ENCODE assay signal across 8 mouse cellular contexts in genomic region chr5:24076986-24077718, GRCm38 (mm10). TPM values are rescaled to one million over a fixed set of nuclear protein-coding genes. Genes with fewer than 3 reads are reported as not detected.
DNase-seq lines count a peak whose midpoint lies in the region; ATAC-seq and TF ChIP-seq lines count a peak whose summit lies in the region.

No protein-coding gene starts in this region.

- H3K27me3 ChIP-seq in forebrain, embryonic 14.5 days (replicated peaks; ENCODE audit: control insufficient read depth, insufficient read depth, low read length) = no peaks in the 10 kb centered on the region

- H3K27ac ChIP-seq in forebrain, embryonic 14.5 days (ENCODE audit: low read depth, low read length) = peak overlapping the region; percentile 67; the same call in 1 of the 2 replicates
- peak overlapping the region; percentile 26; the same call in 1 of the 2 replicates for H3K27ac ChIP-seq in olfactory bulb, adult 2 months (ENCODE audit: insufficient read depth, low read depth, low read length)

- peak; percentile 62 for DNase-seq in ES-CJ7 (ENCODE audit: low read depth, low spot score)
- peak; percentile 70 for DNase-seq in cerebellum, adult 11 months
- DNase-seq in forebrain, embryonic 14.5 days (ENCODE audit: low spot score) = peak; percentile 92
- peak; percentile 73 to 78 for DNase-seq in heart, postnatal 14 days
- DNase-seq in layer of hippocampus, adult 18-20 months (ENCODE audit: low spot score in 2 of 2) = peak; percentile 44 to 82
- DNase-seq in lung, adult 2 months = peak; percentile 57
- peak; percentile 5 to 6 for DNase-seq in thymus, adult 18-20 months

- TF ChIP-seq POLR2A in lung, adult 2 months (IDR thresholded peaks at IDR 0.05; ENCODE audit: borderline replicate concordance, extremely low read depth, low read depth, low read length) = no peak
- TF ChIP-seq POLR2A in olfactory bulb, adult 2 months (IDR thresholded peaks at IDR 0.05; ENCODE audit: insufficient read depth, low read depth, low read length) = no peak

- ATAC-seq in forebrain, embryonic 14.5 days = peak; percentile 91

- H3K36me3 ChIP-seq in forebrain, embryonic 14.5 days (ENCODE audit: control insufficient read depth, insufficient read depth, low read length) = no peaks in the 10 kb centered on the region

- 3% methylated on average over 15 of the region's 15 CpGs for WGBS in forebrain, embryonic 14.5 days
- WGBS in lung, adult 2 months = 2% methylated on average over 15 of the region's 15 CpGs
- 2% methylated on average over 15 of the region's 15 CpGs for WGBS in olfactory bulb, adult 2 months

- peak overlapping the region; percentile 43 for H3K4me2 ChIP-seq in forebrain, embryonic 14.5 days (ENCODE audit: low read length)

- no peak overlapping the region; the same call in 1 of the 2 replicates for H3K4me3 ChIP-seq in forebrain, embryonic 14.5 days (ENCODE audit: low read depth, low read length)
- peak overlapping the region; percentile 59 for H3K4me3 ChIP-seq in lung, adult 2 months (replicated peaks; ENCODE audit: extremely low read depth, low read depth, low read length)
- H3K4me3 ChIP-seq in olfactory bulb, adult 2 months (ENCODE audit: insufficient read depth, low read depth, low read length) = no peak overlapping the region

- peaks cover 4% of the 10 kb centered on the region; the same call in 1 of the 2 replicates for H3K4me1 ChIP-seq in forebrain, embryonic 14.5 days (ENCODE audit: control insufficient read depth, insufficient read depth, low read length)
- no peaks in the 10 kb centered on the region for H3K4me1 ChIP-seq in lung, adult 2 months (ENCODE audit: control insufficient read depth, insufficient read depth, low read length)
- no peaks in the 10 kb centered on the region for H3K4me1 ChIP-seq in olfactory bulb, adult 2 months (ENCODE audit: control insufficient read depth, insufficient read depth, low read length)

- H3K9me3 ChIP-seq in forebrain, embryonic 14.5 days (replicated peaks; ENCODE audit: control insufficient read depth, low read length) = no peaks in the 10 kb centered on the region

- intact Hi-C loops in heart, postnatal 14 days (cut with DNase I) = loop anchor here (1.0 to 2.0 kb wide), 2 partner anchors 188 to 226 kb away; no protein-coding TSS in a partner anchor

- peak; percentile 72 for TF ChIP-seq CTCF in lung, adult 2 months (IDR thresholded peaks at IDR 0.05; ENCODE audit: insufficient read depth, low read length)
- TF ChIP-seq CTCF in olfactory bulb, adult 2 months (IDR thresholded peaks at IDR 0.05; ENCODE audit: insufficient read depth, low read depth, low read length) = peak; percentile 49; the same call in 1 of the 2 replicates

- H3K9ac ChIP-seq in forebrain, embryonic 14.5 days (ENCODE audit: low read length) = peak overlapping the region; percentile 53; the same call in 1 of the 2 replicates

RNA-seq across cellular contexts. Expression of gene Klhl7, which starts 23.3 kb away (rescaled TPM):
- polyA plus RNA-seq in forebrain, embryonic 14.5 days (2014; fragmentation: Nextera tagmentation; extraction: Ambion mirVana) = 184 and 217 TPM in 2 replicates
- 10 to 100 TPM; 47.6 to 54.5 TPM for total RNA-seq in heart, postnatal 14 days (2021)
- 10 to 100 TPM; 87.9 to 91.3 TPM for total RNA-seq in layer of hippocampus, adult 18-20 months (2021)
- polyA plus RNA-seq in lung, adult 2 months (2012; rRNA removed) = 3.0 and 5.9 TPM in 2 replicates
- polyA plus RNA-seq in olfactory bulb, adult 2 months (2012; ENCODE audit: insufficient read depth, insufficient read length, low replicate concordance, missing spikeins) = not detected in 2 replicates

RNA-seq across cellular contexts. Expression of gene Fam126a, which starts 46.7 kb away (rescaled TPM):
- polyA plus RNA-seq in forebrain, embryonic 14.5 days (2014; fragmentation: Nextera tagmentation; extraction: Ambion mirVana) = 38.2 and 46.2 TPM in 2 replicates
- 10 to 100 TPM; 46.8 to 59.4 TPM for total RNA-seq in heart, postnatal 14 days (2021)
- 10 to 100 TPM; 25.9 to 26.8 TPM for total RNA-seq in layer of hippocampus, adult 18-20 months (2021)
- 4.8 and 7.8 TPM in 2 replicates for polyA plus RNA-seq in lung, adult 2 months (2012; rRNA removed)
- polyA plus RNA-seq in olfactory bulb, adult 2 months (2012; ENCODE audit: insufficient read depth, insufficient read length, low replicate concordance, missing spikeins) = not detected in 2 replicates

Comparison
In these comparisons a context has a peak if more than half of its experiments do, and no peak if none do; other contexts are left out.
1. DNase-seq: peak in every context shown above with its lines; median percentile 92 in forebrain, embryonic 14.5 days; 76 in heart, postnatal 14 days; 70 in cerebellum, adult 11 months; 63 in layer of hippocampus, adult 18-20 months; 62 in ES-CJ7; 57 in lung, adult 2 months; 6 in thymus, adult 18-20 months.
2. RNA of gene Klhl7, which starts 23.3 kb away (polyA plus RNA-seq): 184 to 217 TPM in forebrain, embryonic 14.5 days; 3.0 to 5.9 TPM in lung, adult 2 months and not detected in olfactory bulb, adult 2 months; every median in the first group is over 10 times any median in the second.